Mouse (Mus musculus) E14TG2a.4 (cell line): ENCODE measurements around the gene Stx18.

Experiments
- H3K27me3 ChIP-seq: 2 replicates; pipeline ENCODE4 v1.6.1; 2014; ENCODE audit warnings: low read length, control low read depth; ENCODE audit not compliant: insufficient read depth
- H3K36me3 ChIP-seq: 2 replicates; pipeline ENCODE4 v1.6.1; 2014; ENCODE audit warnings: low read length, control low read depth; ENCODE audit not compliant: insufficient read depth
- H3K4me1 ChIP-seq: replicated peaks from 2 replicates; pipeline ENCODE4 v1.6.1; 2014; ENCODE audit warnings: low read depth, low read length, control low read depth
- H3K4me3 ChIP-seq: replicated peaks from 2 replicates; pipeline ENCODE4 v1.5.1; 2014; ENCODE audit warnings: mild to moderate bottlenecking, low read length
- H3K9me3 ChIP-seq: 2 replicates; pipeline ENCODE4 v1.6.1; 2014; ENCODE audit warnings: low read length, control low read depth
- CTCF ChIP-seq: conservative IDR thresholded peaks from 2 replicates; pipeline ENCODE4 v1.5.1; 2014; ENCODE audit warnings: low read length
- NANOG ChIP-seq: IDR thresholded peaks from 2 replicates; pipeline ENCODE4 v1.6.1; 2014; ENCODE audit warnings: borderline replicate concordance, low read length, mixed read lengths
- POU5F1 ChIP-seq: IDR thresholded peaks from 2 replicates; pipeline ENCODE4 v1.6.1; 2014; ENCODE audit warnings: low read length, borderline replicate concordance

Stx18 gene

GRCm38 (mm10) chr5:38187006-38187405 lies 148.5 kb downstream of the Stx18 start:
- H3K4me3 ChIP-seq: no peak overlapping the region
- no peaks in the 10 kb centered on the region for H3K4me1 ChIP-seq
- no peaks in the 10 kb centered on the region for H3K27me3 ChIP-seq
- H3K36me3 ChIP-seq: no peaks in the 10 kb centered on the region
- H3K9me3 ChIP-seq: peaks cover 3% of the 10 kb centered on the region; the same call in 1 of the 2 replicates
- no peak for TF ChIP-seq NANOG
- no peak for TF ChIP-seq POU5F1
- no peak for TF ChIP-seq CTCF
